Mouse (Mus musculus): ENCODE results near the gene Tcerg1l. TPM values are rescaled to one million over a fixed set of nuclear protein-coding genes. Genes with fewer than 3 reads are reported as not detected.

The Tcerg1l gene
- polyA plus RNA-seq, 1 experiment from 2014 or later, result 0.33 TPM

DNA sequence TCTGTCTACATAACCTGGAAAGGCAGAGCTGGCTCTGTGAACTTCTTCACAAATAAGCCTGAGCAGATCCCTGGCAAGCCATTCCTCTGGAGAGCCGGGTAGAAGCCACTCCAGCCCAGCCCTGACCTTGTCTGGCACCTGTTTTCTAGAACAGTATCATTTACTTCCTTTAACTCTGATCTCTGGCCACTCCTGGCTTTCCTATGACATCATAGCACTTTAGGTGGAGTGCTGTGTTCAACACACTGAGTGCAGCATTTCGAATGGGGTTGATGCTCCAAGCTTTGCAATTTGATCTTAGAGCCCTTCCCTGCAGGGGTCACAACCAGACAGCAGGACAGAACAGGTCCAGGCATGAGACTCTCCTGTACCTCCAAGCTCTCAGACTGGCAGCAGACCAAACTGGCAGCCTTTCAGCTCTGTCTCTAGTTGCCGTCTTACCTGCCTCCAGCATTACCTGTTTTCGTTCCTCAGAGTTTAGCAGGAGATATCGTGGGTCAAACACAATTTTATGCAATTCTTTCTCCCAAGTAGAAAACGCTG is 179.9 kb downstream of the Tcerg1l start:
- Histone ChIP-seq H3K36me3 (ENCODE audit: insufficient read depth, low read length) (no peaks in the 10 kb centered on the region), H3K4me1 (ENCODE audit: insufficient read depth, low read depth, low read length) (no peaks in the 10 kb centered on the region), H3K4me3 (ENCODE audit: low read depth, low read length) (no peak overlapping the region), H3K9ac (replicated peaks; ENCODE audit: low read depth) (no peak overlapping the region), H3K4me2 (replicated peaks; ENCODE audit: low read depth, low read length) (no peak overlapping the region), H3K9me3 (ENCODE audit: low read length) (no peaks in the 10 kb centered on the region), H3K27ac (ENCODE audit: low read length) (no peak overlapping the region), H3K27me3 (replicated peaks; ENCODE audit: insufficient read depth, low read length) (no peaks in the 10 kb centered on the region)
- 46% methylated on average over 6 of the region's 6 CpGs for WGBS
- TF ChIP-seq CTCF (IDR thresholded peaks at IDR 0.05), result no peak
- DNase-seq (ENCODE audit: low spot score) (peak; percentile 57), ATAC-seq (peak; percentile 79)

- no peak for ATAC-seq
- WGBS, result 29% methylated on average over 15 of the region's 15 CpGs
These were observed 182.2 kb downstream of the Tcerg1l start for GRCm38 (mm10) chr7:138215177-138215830.

GRCm38 (mm10) chr7:138214710-138215109 is 182.8 kb downstream of the Tcerg1l start:
- no peaks in the 10 kb centered on the region for H3K36me3 ChIP-seq (ENCODE audit: insufficient read depth, low read length)
- H3K27me3 ChIP-seq (replicated peaks; ENCODE audit: insufficient read depth, low read length), result no peaks in the 10 kb centered on the region
- no peak overlapping the region for H3K4me3 ChIP-seq (ENCODE audit: low read depth, low read length)
- no peaks in the 10 kb centered on the region for H3K9me3 ChIP-seq (ENCODE audit: low read length)
- no peak overlapping the region for H3K27ac ChIP-seq (ENCODE audit: low read length)
- H3K4me2 ChIP-seq (replicated peaks; ENCODE audit: low read depth, low read length), result no peak overlapping the region
- H3K4me1 ChIP-seq (ENCODE audit: insufficient read depth, low read depth, low read length), result no peaks in the 10 kb centered on the region
- WGBS, result 44% methylated on average over 9 of the region's 9 CpGs
- no peak for DNase-seq (ENCODE audit: low spot score)
- no peak for ATAC-seq
- no peak overlapping the region for H3K9ac ChIP-seq (replicated peaks; ENCODE audit: low read depth)
- no peak for TF ChIP-seq CTCF (IDR thresholded peaks at IDR 0.05)
- no peak for TF ChIP-seq EP300 (IDR thresholded peaks at IDR 0.05)

More at GRCm38 (mm10) chr7:138215177-138215830, 182.2 kb downstream of the Tcerg1l start:
- Histone ChIP-seq H3K9me3 (ENCODE audit: low read length) (no peaks in the 10 kb centered on the region), H3K9ac (replicated peaks; ENCODE audit: low read depth) (no peak overlapping the region), H3K36me3 (ENCODE audit: insufficient read depth, low read length) (no peaks in the 10 kb centered on the region), H3K4me2 (replicated peaks; ENCODE audit: low read depth, low read length) (no peak overlapping the region), H3K27me3 (replicated peaks; ENCODE audit: insufficient read depth, low read length) (no peaks in the 10 kb centered on the region), H3K27ac (ENCODE audit: low read length) (no peak overlapping the region), H3K4me1 (ENCODE audit: insufficient read depth, low read depth, low read length) (no peaks in the 10 kb centered on the region), H3K4me3 (ENCODE audit: low read depth, low read length) (no peak overlapping the region)
- TF ChIP-seq EP300 (IDR thresholded peaks at IDR 0.05), result no peak
- TF ChIP-seq CTCF (IDR thresholded peaks at IDR 0.05), result no peak
- peak; percentile 40 for DNase-seq (ENCODE audit: low spot score)

DNA sequence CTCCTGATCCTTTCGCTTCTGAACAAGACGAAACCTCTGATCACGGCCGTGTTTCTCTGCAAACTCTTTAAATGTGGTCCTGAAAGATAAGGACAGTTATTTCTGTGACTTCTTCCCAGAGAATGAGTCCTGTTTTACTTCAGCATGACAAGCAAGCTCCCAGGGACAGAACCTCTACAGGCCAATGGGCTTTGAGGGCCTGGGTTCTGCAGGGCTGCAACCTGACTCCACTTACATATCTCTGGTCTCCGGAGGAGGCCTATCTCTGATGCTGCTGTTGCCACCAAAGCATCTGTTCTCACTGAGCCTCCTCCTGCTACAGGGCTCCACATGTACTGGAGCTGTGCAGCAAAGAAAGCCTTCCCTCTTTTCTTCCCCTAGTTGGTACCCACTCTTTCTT is 187.8 kb downstream of the Tcerg1l start:
- no peak overlapping the region for H3K4me2 ChIP-seq (replicated peaks; ENCODE audit: low read depth, low read length)
- no peak overlapping the region for H3K9ac ChIP-seq (replicated peaks; ENCODE audit: low read depth)
- no peak for TF ChIP-seq CTCF (IDR thresholded peaks at IDR 0.05)
- no peak for TF ChIP-seq EP300 (IDR thresholded peaks at IDR 0.05)
- no peaks in the 10 kb centered on the region for H3K36me3 ChIP-seq (ENCODE audit: insufficient read depth, low read length)
- no peaks in the 10 kb centered on the region for H3K9me3 ChIP-seq (ENCODE audit: low read length)
- no peak overlapping the region for H3K4me3 ChIP-seq (ENCODE audit: low read depth, low read length)
- ATAC-seq, result no peak
- WGBS, result 35% methylated on average over 5 of the region's 5 CpGs
- DNase-seq (ENCODE audit: low spot score), result no peak
- H3K27me3 ChIP-seq (replicated peaks; ENCODE audit: insufficient read depth, low read length), result no peaks in the 10 kb centered on the region
- no peak overlapping the region for H3K27ac ChIP-seq (ENCODE audit: low read length)
- no peaks in the 10 kb centered on the region for H3K4me1 ChIP-seq (ENCODE audit: insufficient read depth, low read depth, low read length)

DNA sequence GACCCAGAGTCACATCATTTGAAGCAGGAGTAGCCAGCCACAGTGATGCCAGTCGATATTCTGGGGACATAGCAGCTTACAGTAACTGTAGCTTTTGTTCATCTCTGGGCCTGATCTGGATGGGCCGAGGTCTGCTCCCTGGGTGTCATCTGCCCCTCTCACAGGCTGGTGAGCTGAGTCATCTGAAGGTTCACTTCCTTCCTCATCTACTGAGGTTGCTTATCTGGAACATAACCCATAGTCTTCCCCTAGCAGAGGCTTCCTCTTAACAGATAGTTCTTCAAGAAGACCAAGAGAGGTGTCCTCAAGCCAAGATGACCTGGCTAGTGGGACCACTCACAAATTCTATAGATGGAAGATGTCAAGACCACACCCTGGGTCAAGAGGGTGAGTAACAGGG is 192.4 kb downstream of the Tcerg1l start:
- TF ChIP-seq EP300 (IDR thresholded peaks at IDR 0.05), result no peak
- TF ChIP-seq CTCF (IDR thresholded peaks at IDR 0.05), result no peak

DNA sequence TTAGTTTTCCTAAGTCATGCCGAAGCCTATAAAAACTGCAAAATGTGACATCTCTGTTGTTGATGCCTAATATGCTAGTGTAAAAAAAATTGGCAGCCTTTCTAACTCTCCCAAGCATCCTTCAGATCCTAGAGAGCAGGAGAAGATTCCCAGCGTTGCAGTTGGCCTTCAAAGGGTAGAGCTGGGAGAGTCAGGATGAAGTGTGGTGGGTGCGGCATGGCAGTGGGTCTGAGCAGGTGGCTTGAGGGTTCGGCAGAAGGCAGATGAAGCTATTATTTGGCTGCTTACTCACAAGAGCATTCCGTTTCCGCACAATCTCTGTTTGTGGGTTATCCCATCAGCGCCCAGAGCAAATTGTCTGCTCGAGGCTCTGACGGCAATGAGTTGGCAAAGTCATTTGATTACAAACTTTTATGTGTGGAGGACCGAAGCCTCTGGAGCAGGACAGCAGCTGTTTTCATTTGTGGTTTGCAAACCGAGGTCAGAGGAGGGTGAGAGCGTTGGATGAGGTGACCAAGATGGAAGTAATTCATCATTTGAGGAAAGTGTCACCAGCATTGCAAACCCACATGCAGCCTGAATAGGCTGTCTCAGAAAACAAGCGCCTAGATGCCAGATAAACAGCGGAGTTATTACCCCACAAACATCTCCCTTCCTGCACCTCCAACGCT is 195.2 kb downstream of the Tcerg1l start:
- Histone ChIP-seq H3K4me3 (ENCODE audit: low read depth, low read length) (no peak overlapping the region), H3K9me3 (ENCODE audit: low read length) (no peaks in the 10 kb centered on the region), H3K36me3 (ENCODE audit: insufficient read depth, low read length) (no peaks in the 10 kb centered on the region), H3K9ac (replicated peaks; ENCODE audit: low read depth) (no peak overlapping the region), H3K27me3 (replicated peaks; ENCODE audit: insufficient read depth, low read length) (no peaks in the 10 kb centered on the region), H3K4me1 (ENCODE audit: insufficient read depth, low read depth, low read length) (no peaks in the 10 kb centered on the region), H3K4me2 (replicated peaks; ENCODE audit: low read depth, low read length) (no peak overlapping the region), H3K27ac (ENCODE audit: low read length) (no peak overlapping the region)
- WGBS, result 42% methylated on average over 15 of the region's 15 CpGs
- ATAC-seq (peak; percentile 40; the same call in 1 of the 2 replicates), DNase-seq (ENCODE audit: low spot score) (peak; percentile 17)
- TF ChIP-seq EP300 (IDR thresholded peaks at IDR 0.05) (no peak), CTCF (IDR thresholded peaks at IDR 0.05) (no peak)

More for the DNA sequence above, 192.4 kb downstream of the Tcerg1l start:
- Histone ChIP-seq H3K4me2 (replicated peaks; ENCODE audit: low read depth, low read length) (no peak overlapping the region), H3K4me3 (ENCODE audit: low read depth, low read length) (no peak overlapping the region), H3K9ac (replicated peaks; ENCODE audit: low read depth) (no peak overlapping the region), H3K4me1 (ENCODE audit: insufficient read depth, low read depth, low read length) (no peaks in the 10 kb centered on the region), H3K36me3 (ENCODE audit: insufficient read depth, low read length) (no peaks in the 10 kb centered on the region), H3K9me3 (ENCODE audit: low read length) (no peaks in the 10 kb centered on the region), H3K27ac (ENCODE audit: low read length) (no peak overlapping the region), H3K27me3 (replicated peaks; ENCODE audit: insufficient read depth, low read length) (no peaks in the 10 kb centered on the region)
- WGBS, result 89% methylated on average over 2 of the region's 2 CpGs
- DNase-seq (ENCODE audit: low spot score), result no peak
- ATAC-seq, result no peak

All from lung, postnatal 0 days (tissue).